Mouse (Mus musculus): ENCODE results near the gene Pxylp1. TPM values are rescaled to one million over a fixed set of nuclear protein-coding genes. Genes with fewer than 3 reads are reported as not detected.

The Pxylp1 gene
- polyA plus RNA-seq, 1 experiment from 2014 or later, result 6.5 TPM

DNA sequence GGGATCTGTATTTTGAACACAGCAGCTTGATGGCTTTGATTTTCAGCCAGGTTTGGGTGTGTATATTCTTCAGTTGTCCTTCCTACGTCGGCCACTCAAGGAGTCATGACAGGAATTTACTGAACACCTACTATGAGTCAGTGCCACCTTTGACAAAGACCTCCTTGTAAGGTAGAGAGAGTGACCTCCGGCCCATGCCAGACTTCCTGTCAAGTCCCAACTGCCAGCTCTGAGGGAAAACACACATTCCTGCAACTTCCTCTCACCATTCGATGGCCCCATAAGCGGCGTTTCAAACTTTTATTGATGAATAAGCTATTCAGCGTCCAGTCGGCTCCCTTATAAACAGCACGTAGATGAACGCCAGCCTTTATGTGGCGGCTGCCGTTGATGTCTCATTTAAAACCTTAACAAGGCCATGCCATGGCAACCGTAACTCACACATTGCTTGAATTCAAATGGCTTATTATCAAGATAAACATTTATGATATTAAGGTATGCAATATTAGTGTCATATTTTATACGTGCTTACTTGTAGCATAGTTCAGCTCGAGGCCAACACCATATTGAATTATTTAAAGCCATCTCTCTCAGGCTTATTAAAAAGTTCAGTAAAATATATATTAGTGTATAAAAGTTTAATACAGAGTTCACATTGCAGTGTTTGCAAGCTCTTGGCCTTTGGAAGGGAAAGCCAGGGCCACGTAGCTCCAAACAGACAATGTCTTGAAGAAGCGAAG, 31.3 kb upstream of the Pxylp1 start:
- no peak overlapping the region for H3K4me3 ChIP-seq (ENCODE audit: low read depth, low read length)
- H3K27me3 ChIP-seq (replicated peaks; ENCODE audit: insufficient read depth, low read length), result no peaks in the 10 kb centered on the region
- TF ChIP-seq CTCF (IDR thresholded peaks at IDR 0.05), result no peak
- no peak for TF ChIP-seq EP300 (IDR thresholded peaks at IDR 0.05)
- no peak overlapping the region for H3K4me2 ChIP-seq (replicated peaks; ENCODE audit: low read depth, low read length)
- no peak overlapping the region for H3K27ac ChIP-seq (ENCODE audit: low read length)
- DNase-seq (ENCODE audit: low spot score), result no peak
- no peak for ATAC-seq
- H3K36me3 ChIP-seq (ENCODE audit: insufficient read depth, low read length), result no peaks in the 10 kb centered on the region
- no peaks in the 10 kb centered on the region for H3K9me3 ChIP-seq (ENCODE audit: low read length)
- no peak overlapping the region for H3K9ac ChIP-seq (replicated peaks; ENCODE audit: low read depth)
- WGBS, result 48% methylated on average over 17 of the region's 17 CpGs
- H3K4me1 ChIP-seq (ENCODE audit: insufficient read depth, low read depth, low read length), result no peaks in the 10 kb centered on the region

GRCm38 (mm10) chr9:96923119-96923518, 30.6 kb upstream of the Pxylp1 start:
- H3K4me2 ChIP-seq (replicated peaks; ENCODE audit: low read depth, low read length), result no peak overlapping the region
- no peaks in the 10 kb centered on the region for H3K4me1 ChIP-seq (ENCODE audit: insufficient read depth, low read depth, low read length)
- H3K36me3 ChIP-seq (ENCODE audit: insufficient read depth, low read length), result no peaks in the 10 kb centered on the region
- H3K27ac ChIP-seq (ENCODE audit: low read length), result no peak overlapping the region
- ATAC-seq, result no peak
- no peak for DNase-seq (ENCODE audit: low spot score)
- no peak overlapping the region for H3K9ac ChIP-seq (replicated peaks; ENCODE audit: low read depth)
- H3K9me3 ChIP-seq (ENCODE audit: low read length), result no peaks in the 10 kb centered on the region
- 75% methylated on average over 6 of the region's 6 CpGs for WGBS
- H3K27me3 ChIP-seq (replicated peaks; ENCODE audit: insufficient read depth, low read length), result no peaks in the 10 kb centered on the region
- TF ChIP-seq EP300 (IDR thresholded peaks at IDR 0.05), result no peak
- no peak for TF ChIP-seq CTCF (IDR thresholded peaks at IDR 0.05)
- no peak overlapping the region for H3K4me3 ChIP-seq (ENCODE audit: low read depth, low read length)

DNA sequence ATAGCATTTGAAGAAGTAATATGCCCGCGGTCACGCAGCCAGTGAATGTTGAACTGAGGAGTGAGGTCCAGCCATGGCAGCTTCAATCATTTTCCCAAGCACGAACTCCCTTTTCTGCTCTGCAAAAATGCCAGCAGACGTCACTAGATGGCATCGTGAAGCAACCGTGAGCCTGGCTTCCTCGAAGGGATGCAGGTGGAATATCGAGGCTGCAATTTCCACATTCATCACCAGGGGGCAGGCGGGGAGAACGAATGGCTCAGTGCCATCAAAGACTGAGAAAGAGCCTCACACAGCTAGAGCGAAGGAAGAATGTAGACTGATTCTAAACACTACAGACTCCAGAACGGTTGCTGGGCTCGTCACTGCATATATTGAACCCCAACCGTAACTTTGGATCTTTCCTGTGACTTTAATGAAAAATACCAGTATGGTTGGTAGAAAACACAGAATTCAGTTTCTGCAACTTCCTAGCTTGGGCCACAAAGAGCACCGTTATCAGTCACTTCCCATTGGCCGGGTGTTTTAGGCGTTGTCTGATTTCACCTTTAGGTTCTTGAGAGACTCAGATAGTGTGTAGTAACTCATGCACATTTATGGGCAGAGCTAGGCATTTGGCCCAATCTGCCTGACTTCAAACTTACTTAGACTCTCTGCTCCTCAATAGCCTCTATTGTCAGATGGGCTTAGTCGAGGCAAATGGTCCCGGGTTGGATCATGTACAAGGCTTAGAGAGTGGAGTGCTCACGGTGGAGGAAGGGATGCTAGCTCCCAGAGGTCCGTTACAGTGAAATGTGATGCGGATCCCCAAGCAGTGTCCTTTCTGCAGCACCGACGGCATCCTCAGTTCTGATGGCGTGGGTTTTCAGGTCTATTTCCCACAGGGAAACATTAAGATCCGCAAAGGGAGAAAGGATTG, 24.4 kb upstream of the Pxylp1 start:
- WGBS, result 37% methylated on average over 27 of the region's 27 CpGs
- Histone ChIP-seq H3K4me3 (ENCODE audit: low read depth, low read length) (no peak overlapping the region), H3K4me1 (ENCODE audit: insufficient read depth, low read depth, low read length) (no peaks in the 10 kb centered on the region), H3K9ac (replicated peaks; ENCODE audit: low read depth) (no peak overlapping the region), H3K4me2 (replicated peaks; ENCODE audit: low read depth, low read length) (no peak overlapping the region), H3K27ac (ENCODE audit: low read length) (no peak overlapping the region), H3K9me3 (ENCODE audit: low read length) (no peaks in the 10 kb centered on the region), H3K27me3 (replicated peaks; ENCODE audit: insufficient read depth, low read length) (0 out of 2 replicates have a peak, but pooled peaks cover 5% of the 10 kb centered on the region), H3K36me3 (ENCODE audit: insufficient read depth, low read length) (no peaks in the 10 kb centered on the region)
- DNase-seq (ENCODE audit: low spot score) (peak; percentile 90), ATAC-seq (peak; percentile 78)
- TF ChIP-seq CTCF (IDR thresholded peaks at IDR 0.05), result peak; percentile 100
- no peak for TF ChIP-seq EP300 (IDR thresholded peaks at IDR 0.05)

DNA sequence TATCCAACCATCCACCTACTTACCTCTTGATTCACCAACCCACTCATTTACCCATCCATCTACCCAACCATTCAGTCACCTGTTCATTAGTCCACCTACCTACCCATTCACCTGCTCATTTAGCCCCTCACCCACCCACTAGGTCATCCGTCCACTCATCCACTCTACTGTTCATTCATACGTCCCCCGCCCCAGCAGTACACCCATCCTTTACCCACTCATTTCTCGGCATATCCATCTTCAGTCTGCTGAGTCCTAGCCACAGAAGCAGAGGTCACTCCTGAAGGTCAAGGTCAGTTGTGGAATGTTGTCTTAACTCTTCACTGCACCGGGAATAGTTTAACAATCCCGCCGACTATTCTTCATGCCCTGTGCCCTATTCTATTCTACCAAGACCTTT, 23.6 kb upstream of the Pxylp1 start:
- DNase-seq (ENCODE audit: low spot score) (no peak), ATAC-seq (no peak)
- no peak overlapping the region for H3K9ac ChIP-seq (replicated peaks; ENCODE audit: low read depth)
- WGBS, result 27% methylated on average over 7 of the region's 7 CpGs
- H3K27me3 ChIP-seq (replicated peaks; ENCODE audit: insufficient read depth, low read length), result 0 out of 2 replicates have a peak, but pooled peaks cover 5% of the 10 kb centered on the region
- no peaks in the 10 kb centered on the region for H3K36me3 ChIP-seq (ENCODE audit: insufficient read depth, low read length)
- no peak overlapping the region for H3K4me2 ChIP-seq (replicated peaks; ENCODE audit: low read depth, low read length)
- H3K9me3 ChIP-seq (ENCODE audit: low read length), result no peaks in the 10 kb centered on the region
- H3K4me3 ChIP-seq (ENCODE audit: low read depth, low read length), result no peak overlapping the region
- H3K27ac ChIP-seq (ENCODE audit: low read length), result no peak overlapping the region
- TF ChIP-seq EP300 (IDR thresholded peaks at IDR 0.05) (no peak), CTCF (IDR thresholded peaks at IDR 0.05) (no peak)
- no peaks in the 10 kb centered on the region for H3K4me1 ChIP-seq (ENCODE audit: insufficient read depth, low read depth, low read length)

GRCm38 (mm10) chr9:96914851-96915250, 22.4 kb upstream of the Pxylp1 start:
- no peak overlapping the region for H3K9ac ChIP-seq (replicated peaks; ENCODE audit: low read depth)
- TF ChIP-seq EP300 (IDR thresholded peaks at IDR 0.05) (no peak), CTCF (IDR thresholded peaks at IDR 0.05) (no peak)
- no peaks in the 10 kb centered on the region for H3K36me3 ChIP-seq (ENCODE audit: insufficient read depth, low read length)
- 0 out of 2 replicates have a peak, but pooled peaks cover 5% of the 10 kb centered on the region for H3K27me3 ChIP-seq (replicated peaks; ENCODE audit: insufficient read depth, low read length)
- H3K9me3 ChIP-seq (ENCODE audit: low read length), result no peaks in the 10 kb centered on the region
- DNase-seq (ENCODE audit: low spot score) (no peak), ATAC-seq (no peak)
- H3K27ac ChIP-seq (ENCODE audit: low read length), result no peak overlapping the region
- no peak overlapping the region for H3K4me2 ChIP-seq (replicated peaks; ENCODE audit: low read depth, low read length)
- H3K4me1 ChIP-seq (ENCODE audit: insufficient read depth, low read depth, low read length), result no peaks in the 10 kb centered on the region
- H3K4me3 ChIP-seq (ENCODE audit: low read depth, low read length), result no peak overlapping the region
- WGBS, result 80% methylated on average over 6 of the region's 6 CpGs

DNA sequence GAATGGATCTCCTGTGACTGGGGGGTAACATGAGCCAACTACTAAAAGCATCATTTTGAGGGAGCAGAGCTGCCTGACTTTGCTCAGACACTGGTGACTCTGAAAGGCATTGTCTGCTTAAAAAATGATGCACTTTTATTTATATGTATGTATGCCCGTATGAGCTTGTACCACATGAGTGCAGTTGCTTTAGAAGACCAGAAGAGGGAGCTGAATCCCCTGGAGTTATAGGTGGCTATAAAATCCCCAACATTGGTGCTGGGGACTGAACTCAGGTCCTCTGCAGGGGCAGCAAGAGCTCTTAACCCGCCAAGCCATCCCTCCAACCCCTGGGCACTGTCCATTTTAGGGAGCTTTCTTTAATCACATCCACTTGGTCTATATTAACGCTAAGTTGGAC, 21.5 kb upstream of the Pxylp1 start:
- WGBS, result 86% methylated on average over 3 of the region's 3 CpGs
- Histone ChIP-seq H3K4me3 (ENCODE audit: low read depth, low read length) (no peak overlapping the region), H3K4me2 (replicated peaks; ENCODE audit: low read depth, low read length) (no peak overlapping the region), H3K36me3 (ENCODE audit: insufficient read depth, low read length) (no peaks in the 10 kb centered on the region), H3K4me1 (ENCODE audit: insufficient read depth, low read depth, low read length) (no peaks in the 10 kb centered on the region), H3K27me3 (replicated peaks; ENCODE audit: insufficient read depth, low read length) (0 out of 2 replicates have a peak, but pooled peaks cover 5% of the 10 kb centered on the region), H3K9ac (replicated peaks; ENCODE audit: low read depth) (no peak overlapping the region), H3K27ac (ENCODE audit: low read length) (no peak overlapping the region), H3K9me3 (ENCODE audit: low read length) (no peaks in the 10 kb centered on the region)
- no peak for TF ChIP-seq CTCF (IDR thresholded peaks at IDR 0.05)
- no peak for TF ChIP-seq EP300 (IDR thresholded peaks at IDR 0.05)
- ATAC-seq (no peak), DNase-seq (ENCODE audit: low spot score) (no peak)
